Mouse (Mus musculus) midbrain, embryonic 16.5 days (tissue): Measurements from ENCODE around the gene Gm20479. TPM values are rescaled to one million over a fixed set of nuclear protein-coding genes. Genes with fewer than 3 reads are reported as not detected.
A peak's percentile ranks its signal among the peaks of the same experiment; 100 is the strongest.

Source experiments
- ATAC-seq: fragments of 200-750 bp; cut with Nextera tagmentation; 2 replicates; pipeline ENCODE4 v1.8.0; 2017; ENCODE audit warnings: moderate TSS enrichment
- H3K27ac ChIP-seq: fragments of 300-500 bp; sonication (generic); 2 replicates; pipeline ENCODE4 v1.5.1; 2014; ENCODE audit warnings: mild to moderate bottlenecking, low read length, mixed read lengths
- H3K27me3 ChIP-seq: fragments of 300-500 bp; sonication (generic); 2 replicates; pipeline ENCODE4 v1.6.1; 2014; ENCODE audit warnings: low read depth, low read length, mixed read lengths; ENCODE audit not compliant: control insufficient read depth, insufficient read depth
- H3K36me3 ChIP-seq: fragments of 300-500 bp; sonication (generic); 2 replicates; pipeline ENCODE4 v1.6.1; 2014; ENCODE audit warnings: mild to moderate bottlenecking, low read length, moderate library complexity, mixed read lengths; ENCODE audit not compliant: control insufficient read depth, insufficient read depth
- H3K4me1 ChIP-seq: fragments of 300-500 bp; sonication (generic); 2 replicates; pipeline ENCODE4 v1.6.1; 2014; ENCODE audit warnings: mild to moderate bottlenecking, low read length, mixed read lengths; ENCODE audit not compliant: control insufficient read depth, insufficient read depth
- H3K4me2 ChIP-seq: fragments of 300-500 bp; sonication (generic); 2 replicates; pipeline ENCODE4 v1.6.1; 2014; ENCODE audit warnings: mild to moderate bottlenecking, low read length, mixed read lengths
- H3K4me3 ChIP-seq: fragments of 300-500 bp; sonication (generic); 2 replicates; pipeline ENCODE4 v1.5.1; 2014; ENCODE audit warnings: low read depth, mild to moderate bottlenecking, low read length, moderate library complexity, mixed read lengths
- H3K9ac ChIP-seq: fragments of 300-500 bp; sonication (generic); 2 replicates; pipeline ENCODE4 v1.6.1; 2014; ENCODE audit warnings: low read depth, low read length, mixed read lengths
- H3K9me3 ChIP-seq: fragments of 300-500 bp; sonication (generic); replicated peaks from 2 replicates; pipeline ENCODE4 v1.6.1; 2014; ENCODE audit warnings: mild to moderate bottlenecking, low read length, mixed read lengths; ENCODE audit not compliant: control insufficient read depth, poor library complexity, severe bottlenecking
- WGBS: fragments of 180-500 bp; shearing (Covaris S2); extraction: QIAGEN DNeasy Blood & Tissue Kit; methylation state at CpG from one replicate; pipeline ENCODE4 v1.1.7; 2014; 5-methylcytosine and 5-hydroxymethylcytosine counted together
- polyA plus RNA-seq: library from polyadenylated mRNA; unstranded; fragments of >200 nt; fragmentation: Nextera tagmentation; extraction: Ambion mirVana; gene quantifications from 2 replicates; pipeline ENCODE4 v1.2.1, GENCODE M21; 2015

The Gm20479 gene
- polyA plus RNA-seq, 1 experiment from 2014 or later: not detected

DNA sequence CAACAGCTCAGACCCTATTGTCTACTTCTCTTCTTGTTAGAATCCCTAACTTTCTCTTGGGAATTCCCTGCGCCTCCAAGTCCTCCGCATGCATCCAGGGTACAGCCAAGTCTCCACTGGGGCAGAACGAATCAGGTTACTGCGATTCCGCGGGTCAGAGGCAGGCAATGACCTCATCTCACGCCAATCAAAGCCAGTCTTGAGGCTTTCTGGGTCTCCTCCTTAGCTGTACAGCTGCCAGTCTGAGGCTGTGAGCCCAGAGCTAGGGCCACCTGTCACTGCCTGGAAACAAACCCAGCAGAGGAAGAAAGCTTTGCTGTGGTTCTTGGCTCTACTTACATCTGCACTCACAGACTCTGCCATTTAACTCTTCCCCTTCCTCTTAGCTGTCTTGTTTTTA, 41.3 kb downstream of the Gm20479 start:
- Histone ChIP-seq H3K4me1 (no peaks in the 10 kb centered on the region), H3K27me3 (no peaks in the 10 kb centered on the region), H3K36me3 (peaks cover 5% of the 10 kb centered on the region; the same call in 1 of the 2 replicates), H3K9me3 (peaks cover 2% of the 10 kb centered on the region; the same call in 1 of the 2 replicates), H3K4me3 (no peak overlapping the region), H3K4me2 (no peak overlapping the region), H3K27ac (no peak overlapping the region), H3K9ac (no peak overlapping the region)
- ATAC-seq: peak; percentile 68
- 20% methylated on average over 7 of the region's 7 CpGs for WGBS

DNA sequence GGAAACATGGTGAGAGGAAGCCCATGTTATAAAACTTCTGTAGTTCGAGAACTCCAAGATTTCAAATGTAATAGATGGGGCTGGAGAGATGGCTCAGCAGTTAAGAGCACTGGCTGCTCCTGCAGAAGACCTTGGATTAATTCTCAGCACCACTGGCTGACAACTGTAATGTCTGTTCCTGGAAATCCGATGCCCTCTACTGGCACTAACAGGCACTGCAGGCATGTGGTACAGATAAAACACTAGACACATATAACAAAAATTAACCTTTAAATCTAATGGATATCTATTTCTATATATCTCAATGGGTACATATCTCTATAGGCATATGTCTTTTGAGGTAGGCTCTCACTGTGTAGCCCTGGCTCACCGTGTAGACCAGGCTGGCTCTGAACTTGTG, 42.8 kb downstream of the Gm20479 start:
- Histone ChIP-seq H3K9me3 (peaks cover 2% of the 10 kb centered on the region; the same call in 1 of the 2 replicates), H3K4me3 (no peak overlapping the region), H3K27me3 (no peaks in the 10 kb centered on the region), H3K27ac (no peak overlapping the region), H3K4me2 (no peak overlapping the region), H3K9ac (no peak overlapping the region), H3K36me3 (peaks cover 5% of the 10 kb centered on the region; the same call in 1 of the 2 replicates), H3K4me1 (peaks cover 4% of the 10 kb centered on the region; the same call in 1 of the 2 replicates)
- WGBS: 94% methylated on average over 3 of the region's 3 CpGs
- ATAC-seq: no peak

DNA sequence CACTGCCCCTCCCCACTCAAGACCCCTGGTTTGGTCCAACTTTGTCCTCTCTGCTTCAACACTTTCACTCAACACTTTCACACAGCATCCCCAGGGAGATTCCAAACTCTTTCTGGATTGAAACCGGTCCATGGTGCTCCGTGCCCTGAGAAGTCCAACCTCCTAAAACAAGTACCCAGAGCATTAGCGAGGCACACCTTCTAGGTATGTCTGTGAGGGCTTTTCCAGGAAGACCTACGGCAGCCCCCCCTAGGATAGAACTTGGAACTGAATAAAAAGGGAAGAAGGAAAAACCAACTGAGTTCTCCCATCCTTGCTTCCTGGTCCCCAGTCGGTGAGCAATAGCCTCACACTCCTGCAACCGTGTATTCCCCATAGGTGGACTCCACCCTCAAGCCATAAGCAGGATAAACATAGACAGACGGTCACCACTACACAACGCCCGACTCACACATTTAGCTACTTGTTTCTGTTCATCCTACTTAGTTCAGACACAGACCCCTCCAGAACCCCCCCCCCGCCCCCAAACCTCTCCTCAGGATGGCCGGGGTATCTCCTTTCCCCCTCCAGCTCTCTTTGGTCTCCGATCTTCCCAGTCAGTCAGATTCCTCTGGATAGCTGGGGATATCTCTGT, 45.5 kb downstream of the Gm20479 start:
- Histone ChIP-seq H3K27ac (no peak overlapping the region), H3K4me2 (no peak overlapping the region), H3K4me1 (peaks cover 4% of the 10 kb centered on the region; the same call in 1 of the 2 replicates), H3K36me3 (peaks cover 5% of the 10 kb centered on the region; the same call in 1 of the 2 replicates), H3K9ac (no peak overlapping the region), H3K27me3 (no peaks in the 10 kb centered on the region), H3K4me3 (no peak overlapping the region), H3K9me3 (peaks cover 2% of the 10 kb centered on the region; the same call in 1 of the 2 replicates)
- ATAC-seq: no peak
- 95% methylated on average over 12 of the region's 12 CpGs for WGBS

DNA sequence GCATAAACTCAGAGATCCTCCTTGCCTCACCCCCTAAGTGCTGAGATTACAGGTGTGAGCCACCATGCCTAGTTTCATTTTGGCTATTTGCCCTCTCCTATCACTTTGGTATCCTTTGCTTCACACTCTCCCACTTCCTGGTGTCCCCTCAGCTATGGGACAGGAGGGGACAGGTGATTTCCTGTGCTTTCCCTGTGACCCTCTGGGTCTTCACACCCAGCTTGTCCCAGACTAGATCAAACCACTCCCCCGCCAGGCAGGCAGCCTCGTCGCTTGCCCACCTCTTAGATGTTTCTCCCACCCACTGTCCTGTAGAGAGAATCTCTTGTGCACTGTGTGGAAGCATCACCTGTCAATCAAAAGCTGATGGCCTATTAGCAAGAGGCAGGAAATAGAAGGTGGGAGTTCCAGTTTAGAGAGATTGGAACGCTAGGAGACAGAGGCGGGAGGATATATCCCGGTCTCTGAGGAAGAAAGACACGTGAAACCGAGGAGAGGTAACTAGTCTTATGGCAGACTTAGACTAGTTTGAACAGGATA, 46.2 kb downstream of the Gm20479 start:
- Histone ChIP-seq H3K9ac (no peak overlapping the region), H3K4me3 (no peak overlapping the region), H3K27me3 (no peaks in the 10 kb centered on the region), H3K36me3 (peaks cover 5% of the 10 kb centered on the region; the same call in 1 of the 2 replicates), H3K4me1 (peaks cover 4% of the 10 kb centered on the region; the same call in 1 of the 2 replicates), H3K27ac (no peak overlapping the region), H3K9me3 (peaks cover 2% of the 10 kb centered on the region; the same call in 1 of the 2 replicates), H3K4me2 (no peak overlapping the region)
- ATAC-seq: no peak
- WGBS: 45% methylated on average over 8 of the region's 8 CpGs

DNA sequence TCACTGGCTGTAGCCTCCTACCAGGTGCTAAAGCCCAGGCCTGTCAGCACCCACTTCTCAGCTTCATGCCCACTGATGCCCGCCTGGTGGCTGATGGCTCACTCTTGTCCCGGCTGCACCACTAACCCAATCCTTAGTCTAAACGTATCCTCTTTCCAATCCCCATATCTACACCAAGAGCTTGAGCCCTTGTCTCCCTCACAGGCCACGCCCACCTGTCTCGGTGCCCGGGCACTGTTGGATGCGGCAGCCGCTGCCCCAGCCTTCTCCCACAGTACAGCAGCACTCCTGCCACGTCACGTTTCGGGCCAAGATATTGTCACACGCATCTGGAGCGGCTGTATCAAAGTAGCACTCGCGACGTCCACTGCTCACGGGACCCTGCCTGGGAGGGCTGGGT, 46.9 kb downstream of the Gm20479 start:
- Histone ChIP-seq H3K4me2 (peak overlapping the region; percentile 47), H3K36me3 (peaks cover 5% of the 10 kb centered on the region; the same call in 1 of the 2 replicates), H3K9ac (peak overlapping the region; percentile 48), H3K27me3 (no peaks in the 10 kb centered on the region), H3K27ac (no peak overlapping the region), H3K4me1 (peaks cover 4% of the 10 kb centered on the region; the same call in 1 of the 2 replicates), H3K9me3 (peaks cover 2% of the 10 kb centered on the region; the same call in 1 of the 2 replicates), H3K4me3 (peak overlapping the region; percentile 17)
- peak; percentile 49 for ATAC-seq
- WGBS: 5% methylated on average over 17 of the region's 17 CpGs

DNA sequence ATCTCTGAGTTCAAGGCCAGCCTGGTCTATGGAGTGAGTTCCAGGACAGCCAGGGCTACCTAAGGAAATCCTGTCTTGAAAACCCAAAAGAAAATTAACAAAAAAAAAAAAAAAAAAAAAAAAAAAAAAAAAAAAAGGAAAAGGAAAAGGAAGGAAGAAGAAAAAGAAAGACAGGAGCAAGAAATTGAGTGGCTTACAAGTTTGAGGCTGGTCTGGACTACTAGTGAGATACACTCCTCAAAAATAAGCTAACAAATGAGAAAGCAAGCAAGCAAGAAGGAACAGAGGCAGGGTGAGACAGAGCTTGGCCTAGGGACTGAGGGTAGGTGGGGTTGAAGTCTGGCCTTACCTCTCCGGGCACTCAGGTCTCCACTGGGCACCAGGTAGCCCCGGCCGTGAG, 47.4 kb downstream of the Gm20479 start:
- no peak for ATAC-seq
- Histone ChIP-seq H3K27ac (no peak overlapping the region), H3K4me1 (peaks cover 4% of the 10 kb centered on the region; the same call in 1 of the 2 replicates), H3K4me3 (no peak overlapping the region), H3K36me3 (peaks cover 5% of the 10 kb centered on the region; the same call in 1 of the 2 replicates), H3K27me3 (no peaks in the 10 kb centered on the region), H3K4me2 (no peak overlapping the region), H3K9ac (no peak overlapping the region), H3K9me3 (peaks cover 2% of the 10 kb centered on the region; the same call in 1 of the 2 replicates)
- 52% methylated on average over 3 of the region's 3 CpGs for WGBS

DNA sequence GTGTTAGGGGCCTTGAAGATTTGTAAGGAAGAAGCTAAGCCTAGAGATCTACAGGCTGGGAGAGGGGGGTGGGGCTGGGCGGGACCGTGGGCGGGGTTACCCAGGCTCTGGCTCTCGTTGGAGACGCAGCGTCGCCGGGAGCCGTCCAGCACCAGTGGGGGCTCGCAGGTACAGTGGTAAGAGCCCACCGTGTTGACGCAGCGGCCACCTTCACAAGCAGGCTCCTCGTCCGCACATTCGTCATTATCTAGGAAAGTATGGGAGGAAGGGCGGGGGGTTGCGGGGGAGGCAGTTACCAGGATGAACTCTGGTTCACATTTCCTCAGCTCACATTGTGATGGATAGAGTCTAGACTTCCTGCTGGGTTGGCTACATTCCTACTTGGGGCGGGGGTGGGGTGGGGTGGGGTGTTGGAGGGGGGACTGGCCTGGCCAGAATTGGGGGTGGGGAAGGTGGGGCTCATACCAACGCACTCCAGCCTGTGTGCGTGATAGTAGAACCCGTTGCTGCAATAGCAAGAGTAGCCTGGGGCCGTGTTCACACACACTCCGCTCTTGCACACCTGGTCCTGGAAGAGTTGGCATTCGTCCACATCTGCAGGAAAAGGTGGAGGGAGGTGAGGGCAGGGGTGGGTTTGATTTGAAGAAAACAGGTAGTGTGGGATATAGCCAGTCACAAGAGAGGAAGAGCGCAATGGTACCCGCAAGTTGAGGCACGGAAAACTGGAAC, 48.2 kb downstream of the Gm20479 start:
- peaks cover 2% of the 10 kb centered on the region; the same call in 1 of the 2 replicates for H3K9me3 ChIP-seq
- no peaks in the 10 kb centered on the region for H3K27me3 ChIP-seq
- ATAC-seq: no peak
- H3K27ac ChIP-seq: no peak overlapping the region
- no peak overlapping the region for H3K9ac ChIP-seq
- 15% methylated on average over 28 of the region's 28 CpGs for WGBS
- H3K4me2 ChIP-seq: peak overlapping the region; percentile 47
- H3K4me1 ChIP-seq: peaks cover 4% of the 10 kb centered on the region; the same call in 1 of the 2 replicates
- H3K36me3 ChIP-seq: peaks cover 4% of the 10 kb centered on the region; the same call in 1 of the 2 replicates
- 0 out of 2 replicates have a peak overlapping the region, but pooled peaks have one; percentile 5 for H3K4me3 ChIP-seq

DNA sequence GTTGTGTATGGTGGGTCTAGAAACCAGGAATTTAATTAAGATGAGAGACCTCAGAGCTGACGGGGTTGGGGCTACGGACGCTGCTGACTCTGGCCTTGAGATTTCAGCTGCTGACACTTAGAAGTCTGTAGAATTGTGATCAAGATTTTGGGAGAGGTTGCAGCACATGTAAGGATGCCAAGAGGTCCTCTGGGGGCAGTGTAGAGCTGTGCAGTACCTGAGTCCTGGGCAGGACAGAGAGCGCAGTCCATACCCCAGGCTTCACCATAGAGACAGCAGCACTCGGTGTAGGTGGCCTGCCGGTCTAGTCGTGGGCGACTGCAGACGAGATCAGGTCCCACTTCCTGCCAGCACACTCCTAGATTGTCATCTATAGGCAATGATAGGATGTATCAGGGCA, 49.7 kb downstream of the Gm20479 start:
- no peak overlapping the region for H3K4me3 ChIP-seq
- H3K27ac ChIP-seq: no peak overlapping the region
- H3K4me2 ChIP-seq: no peak overlapping the region
- peaks cover 4% of the 10 kb centered on the region; the same call in 1 of the 2 replicates for H3K4me1 ChIP-seq
- H3K9me3 ChIP-seq: no peaks in the 10 kb centered on the region
- no peaks in the 10 kb centered on the region for H3K27me3 ChIP-seq
- no peaks in the 10 kb centered on the region for H3K36me3 ChIP-seq
- no peak overlapping the region for H3K9ac ChIP-seq
- WGBS: 62% methylated on average over 9 of the region's 9 CpGs
- no peak for ATAC-seq
